Mouse (Mus musculus) adrenal gland, postnatal 36 days (tissue): ENCODE results near the gene Il34. TPM values are rescaled to one million over a fixed set of nuclear protein-coding genes. Genes with fewer than 3 reads are reported as not detected.

Experiments
- DNase-seq, 2 experiments: peaks; one replicate each; pipeline ENCODE4 v3.0.0; 2021; ENCODE audit warnings: mixed read lengths in 1 of 2
- total RNA-seq, 2 experiments: library from RNA; stranded (reverse); gene quantifications; 2 replicates each; pipeline ENCODE4 v1.2.3; 2021

The Il34 gene
- total RNA-seq, 2 experiments from 2014 or later = 19.6 to 51.0 TPM

DNA sequence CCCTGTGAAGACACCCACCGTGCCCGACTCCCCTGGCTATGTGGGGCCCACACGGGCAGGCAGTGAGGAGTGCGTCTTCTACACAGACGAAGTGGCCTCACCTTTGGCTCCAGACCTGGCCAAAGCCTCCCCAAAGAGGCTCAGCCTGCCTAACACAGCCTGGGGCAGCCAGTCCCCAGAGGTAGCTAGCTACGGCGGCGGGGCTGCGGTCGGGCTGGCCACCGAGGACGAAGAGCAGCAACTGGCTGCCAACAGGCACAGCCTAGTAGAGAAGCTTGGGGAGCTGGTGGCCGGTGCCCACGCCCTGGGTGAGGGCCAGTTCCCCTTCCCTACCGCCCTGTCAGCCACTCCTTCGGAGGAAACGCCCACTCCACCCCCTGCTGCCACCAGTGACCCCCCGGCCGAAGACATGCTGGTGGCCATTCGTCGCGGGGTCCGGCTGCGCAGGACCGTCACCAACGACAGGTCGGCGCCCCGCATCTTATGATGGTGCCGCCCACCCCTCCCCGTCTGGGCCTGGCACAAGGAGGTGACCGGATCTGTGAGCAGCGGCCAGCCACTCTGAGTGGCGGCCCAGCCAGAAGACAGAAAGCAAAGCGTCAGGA lies 67.0 kb downstream of the Il34 start:
- no peak for DNase-seq

DNA sequence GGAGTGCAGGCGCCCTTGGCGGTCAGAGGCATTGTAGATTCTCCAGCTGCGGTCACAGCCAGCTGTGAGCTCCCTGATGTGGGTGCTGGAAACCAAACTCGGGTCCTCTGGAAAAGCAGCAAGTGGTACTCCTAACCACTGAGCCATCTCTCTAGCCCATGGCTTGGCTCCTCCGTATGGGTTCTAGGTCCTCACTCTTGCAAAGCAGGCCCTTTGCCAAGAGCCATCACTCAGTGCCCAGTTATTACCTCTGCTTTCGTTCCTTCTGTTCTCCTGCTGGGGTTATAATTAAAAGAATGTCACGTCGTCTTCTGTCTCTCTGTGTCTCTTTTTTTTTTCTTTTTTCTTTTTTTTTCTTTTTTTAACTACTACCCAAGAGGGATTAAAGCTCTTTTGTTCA lies 72.7 kb downstream of the Il34 start:
- no peak for DNase-seq

DNA sequence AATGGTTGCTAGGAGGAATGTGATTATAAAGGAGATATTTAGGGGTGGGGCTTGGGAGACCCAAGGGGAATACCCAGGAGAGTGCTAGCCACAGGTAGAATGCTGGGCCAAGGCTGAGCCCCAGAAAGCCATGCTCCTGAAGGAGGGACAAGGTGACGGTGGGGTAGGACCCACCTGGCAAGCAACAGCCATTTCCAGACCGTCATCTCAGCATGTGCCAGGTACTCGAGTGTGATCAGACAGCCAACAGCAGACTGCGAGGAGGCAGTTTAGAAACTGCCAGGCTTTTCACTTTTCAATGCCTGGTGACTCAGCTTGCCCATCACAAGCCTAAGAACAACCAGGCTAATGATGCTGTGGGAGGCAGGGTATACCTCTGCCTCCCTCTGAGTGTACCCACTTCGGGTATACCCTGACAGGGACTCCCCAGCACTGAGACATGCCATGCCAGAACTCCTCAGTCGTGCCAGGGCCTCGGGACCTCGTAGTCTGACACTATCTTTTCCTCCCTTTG lies 74.3 kb downstream of the Il34 start:
- no peak for DNase-seq

DNA sequence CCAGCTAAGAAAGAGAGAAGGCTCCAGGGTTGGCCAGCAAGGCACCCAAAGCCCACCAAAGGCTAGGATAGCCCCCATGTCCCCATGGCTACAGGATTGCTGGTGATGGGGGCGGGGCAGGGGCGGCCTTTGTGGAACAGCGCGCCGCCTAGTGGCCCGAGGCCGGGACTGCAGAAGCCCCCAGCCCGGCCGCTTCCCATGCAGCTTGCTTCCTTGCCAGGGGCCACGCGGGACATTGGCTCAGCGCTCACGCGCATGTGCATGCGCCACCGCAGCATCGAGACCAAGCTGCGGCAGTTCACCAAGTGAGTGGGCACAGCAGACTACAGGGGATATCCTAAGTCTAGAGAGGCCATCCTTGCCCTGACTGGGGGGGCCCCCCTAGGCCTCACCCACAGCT lies 78.8 kb downstream of the Il34 start:
- peak; percentile 63 to 76 for DNase-seq

DNA sequence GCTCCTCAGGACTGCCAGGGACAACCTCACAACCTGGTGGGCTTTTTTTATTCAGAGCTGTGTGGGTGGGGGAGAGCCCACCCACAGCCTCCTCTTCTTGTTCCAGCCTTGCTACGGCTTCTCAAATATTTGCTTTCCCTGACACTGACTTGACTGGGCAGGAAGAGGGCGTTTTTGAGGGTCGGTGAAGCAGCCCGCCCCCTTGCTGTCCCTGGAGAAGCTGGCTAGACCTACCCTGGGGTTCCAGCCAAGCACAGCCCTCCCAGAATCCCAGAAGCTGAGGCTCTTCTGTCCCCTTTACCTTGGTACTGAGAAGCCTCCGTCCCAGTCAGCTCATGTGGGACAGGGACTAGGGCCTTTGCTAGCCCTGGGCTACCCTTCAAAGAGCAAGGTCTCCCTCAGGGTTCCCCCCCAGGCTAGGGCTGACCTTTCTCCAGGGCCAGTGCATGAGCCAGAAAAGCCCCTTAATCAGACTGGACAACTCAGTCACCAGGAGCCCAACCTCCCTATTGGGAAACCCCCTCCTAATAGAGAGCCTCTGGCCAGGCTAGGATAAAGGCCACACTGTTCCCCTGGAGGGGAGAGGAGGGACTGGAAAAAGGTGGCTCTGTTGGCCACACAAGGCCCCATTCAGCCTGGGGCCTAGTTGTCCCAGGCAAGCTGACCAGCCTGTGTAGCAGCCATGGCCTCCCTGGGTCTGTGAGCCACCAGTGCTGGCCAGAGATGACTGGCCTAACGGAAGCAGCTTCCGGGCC lies 80.5 kb downstream of the Il34 start:
- no peak for DNase-seq

DNA sequence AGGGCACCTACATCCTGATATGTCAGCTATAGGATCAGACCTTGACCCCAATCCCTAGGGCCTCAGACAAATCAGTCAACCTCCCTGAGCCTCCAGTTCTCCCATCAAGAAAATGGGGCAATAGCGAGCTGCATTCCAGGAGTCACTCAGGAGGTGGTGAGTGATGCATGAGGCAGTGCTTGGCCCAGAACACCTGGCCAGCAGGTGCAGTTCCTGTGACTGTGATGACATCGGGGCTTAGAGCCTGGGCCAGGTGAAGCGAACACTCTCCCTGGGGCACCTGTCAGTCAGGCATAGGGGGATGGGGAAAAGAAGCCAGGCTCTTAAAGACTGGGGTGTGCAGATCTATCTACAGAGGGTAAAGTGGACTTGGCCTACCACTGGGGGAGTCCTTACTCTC lies 81.2 kb downstream of the Il34 start:
- DNase-seq = no peak

DNA sequence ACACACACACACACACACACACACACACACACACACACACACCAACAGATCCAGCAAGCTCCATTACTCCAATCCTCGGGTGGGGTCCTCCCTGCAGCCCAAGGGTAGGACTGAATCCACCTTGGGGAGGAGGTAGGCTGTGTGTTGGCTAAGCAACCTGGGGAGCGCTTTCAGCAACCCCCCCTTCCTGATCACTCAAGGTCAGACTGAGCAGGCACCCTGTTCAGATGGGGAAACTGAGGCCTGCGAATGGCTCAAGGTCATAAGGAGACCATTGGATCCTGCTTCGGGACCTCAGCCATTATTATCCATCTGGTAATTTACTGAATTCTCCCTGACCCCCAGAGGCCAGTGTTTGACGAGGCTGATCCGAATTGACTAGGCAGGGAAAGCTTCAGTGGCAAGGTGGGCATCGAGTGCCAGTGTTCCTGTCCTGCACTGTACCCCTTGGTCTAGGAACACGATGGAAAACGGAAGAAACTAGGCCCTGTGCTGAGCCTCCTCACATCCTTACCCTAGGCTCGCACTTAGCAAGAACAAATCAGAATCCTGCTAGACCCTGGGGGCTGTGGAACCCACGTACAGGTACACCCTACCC lies 83.2 kb downstream of the Il34 start:
- no peak for DNase-seq

DNA sequence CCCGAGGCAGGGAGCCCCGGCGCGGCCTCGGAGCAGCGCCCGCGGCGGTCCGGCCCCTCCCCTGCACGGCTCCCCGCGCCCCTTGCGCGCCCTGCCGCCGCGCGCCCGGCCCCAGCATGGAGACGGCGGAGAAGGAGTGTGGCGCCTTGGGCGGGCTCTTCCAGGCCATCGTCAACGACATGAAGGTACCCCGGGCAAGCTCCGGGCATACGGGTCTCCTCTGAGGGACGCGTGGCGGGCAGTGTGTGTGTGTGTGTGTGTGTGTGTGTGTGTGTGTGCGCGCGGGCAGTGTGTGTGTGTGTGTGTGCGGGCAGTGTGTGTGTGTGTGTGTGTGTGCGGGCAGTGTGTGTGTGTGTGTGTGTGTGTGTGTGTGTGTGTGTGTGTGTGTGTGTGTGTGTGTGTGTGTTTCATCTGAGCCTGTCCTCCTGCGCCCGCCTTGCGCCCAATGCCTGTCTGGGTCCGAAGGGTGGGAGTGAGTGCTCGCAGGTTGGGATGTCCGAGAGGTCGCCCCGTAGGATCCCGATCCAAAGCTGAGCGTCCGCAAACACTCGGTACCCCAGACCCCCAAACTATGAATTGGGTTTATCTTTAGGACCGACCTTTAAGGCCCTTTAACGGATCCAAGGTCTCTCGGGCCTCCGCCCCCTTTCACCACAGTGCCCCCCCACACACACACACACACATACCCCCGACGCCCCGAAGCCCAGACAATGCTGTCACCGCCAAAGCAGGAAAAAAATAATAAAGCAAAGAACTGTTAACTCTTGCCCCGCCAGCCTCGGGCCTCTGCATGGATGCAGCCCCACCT lies 83.9 kb downstream of the Il34 start:
- no peak for DNase-seq

DNA sequence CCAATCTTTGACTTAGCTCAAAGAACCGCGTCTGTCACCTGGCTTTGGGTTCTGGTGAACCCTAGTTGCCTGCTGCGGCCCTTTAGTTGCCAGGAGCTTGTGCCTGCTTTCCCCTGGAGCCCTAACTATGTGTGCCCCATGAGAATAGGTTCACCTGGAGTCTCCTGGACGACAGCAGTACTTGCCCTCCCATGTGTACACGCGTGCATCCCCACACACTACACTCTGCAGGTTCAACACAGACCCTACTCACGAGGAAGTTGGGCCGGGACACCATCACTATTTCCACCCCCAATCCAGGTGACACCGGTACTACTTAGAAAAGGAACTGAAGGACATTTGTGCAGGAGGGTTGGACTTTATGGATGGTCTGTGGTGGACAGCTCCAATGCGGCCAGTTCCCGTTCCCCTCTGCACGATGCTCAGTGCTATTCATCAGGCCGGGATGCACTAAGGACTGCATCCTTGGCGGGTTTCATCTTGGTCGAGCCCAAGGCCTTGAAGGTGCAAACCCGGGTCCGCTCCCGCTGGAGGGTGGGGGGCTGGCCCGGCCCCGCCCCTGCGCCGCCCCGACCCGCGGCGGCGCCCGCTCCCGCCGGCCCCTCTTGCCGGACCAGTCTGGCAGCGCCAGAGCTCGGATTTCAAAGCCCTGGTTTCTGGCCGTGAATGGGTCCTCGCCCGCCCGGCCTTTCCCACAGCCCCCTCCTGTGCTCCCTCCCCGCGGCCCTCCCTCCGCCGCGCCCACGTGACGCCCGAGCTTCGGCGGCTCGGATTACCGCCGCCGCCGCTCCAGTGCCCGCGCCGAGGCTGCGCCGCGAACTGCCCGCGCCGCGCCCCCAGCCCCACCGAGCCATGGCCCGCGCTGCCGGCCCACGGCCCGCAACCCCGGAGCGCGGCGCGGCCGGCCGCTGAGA lies 84.8 kb downstream of the Il34 start, which contains the start of gene Mtss1l:
Mtss1l (plus strand) TSS at position 792 of the 914 bp plus-strand sequence.
- peak; percentile 86 to 90 for DNase-seq

DNA sequence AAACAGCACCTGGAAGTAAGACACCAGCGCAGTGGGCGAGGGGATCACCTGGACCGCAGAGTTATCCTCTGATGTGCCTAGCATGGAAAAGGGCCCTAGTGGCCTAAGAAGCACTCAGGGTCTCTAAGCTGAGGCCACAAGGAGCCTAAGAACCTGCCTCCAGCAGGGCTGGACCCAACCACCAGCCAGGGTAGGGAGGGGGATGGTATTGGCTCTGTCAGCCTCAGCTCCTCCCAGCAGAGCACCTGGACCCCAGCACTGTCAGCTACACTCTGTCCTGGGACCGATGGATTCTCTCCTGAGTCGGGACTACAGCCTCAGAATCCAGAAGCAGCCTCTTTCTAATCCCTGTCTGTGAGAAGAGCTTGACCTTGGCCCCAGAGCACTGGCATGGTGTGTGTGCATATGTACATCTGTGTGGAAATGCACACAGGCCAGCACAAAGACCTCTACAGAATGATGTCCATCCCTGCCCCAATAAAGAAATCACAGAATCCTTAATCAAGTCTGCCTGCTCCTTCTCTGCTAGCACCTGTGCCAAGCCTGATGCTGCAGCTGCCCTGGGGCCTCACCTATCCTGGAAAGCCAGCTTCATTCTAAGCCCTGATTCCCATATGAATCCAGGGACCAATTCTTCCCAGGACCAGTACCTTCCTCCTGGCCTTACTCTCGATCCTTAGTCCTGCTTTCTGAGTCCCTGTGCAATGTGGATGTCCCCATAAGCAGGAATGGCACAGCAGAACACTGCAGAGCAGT lies 85.6 kb downstream of the Il34 start:
- DNase-seq = no peak

DNA sequence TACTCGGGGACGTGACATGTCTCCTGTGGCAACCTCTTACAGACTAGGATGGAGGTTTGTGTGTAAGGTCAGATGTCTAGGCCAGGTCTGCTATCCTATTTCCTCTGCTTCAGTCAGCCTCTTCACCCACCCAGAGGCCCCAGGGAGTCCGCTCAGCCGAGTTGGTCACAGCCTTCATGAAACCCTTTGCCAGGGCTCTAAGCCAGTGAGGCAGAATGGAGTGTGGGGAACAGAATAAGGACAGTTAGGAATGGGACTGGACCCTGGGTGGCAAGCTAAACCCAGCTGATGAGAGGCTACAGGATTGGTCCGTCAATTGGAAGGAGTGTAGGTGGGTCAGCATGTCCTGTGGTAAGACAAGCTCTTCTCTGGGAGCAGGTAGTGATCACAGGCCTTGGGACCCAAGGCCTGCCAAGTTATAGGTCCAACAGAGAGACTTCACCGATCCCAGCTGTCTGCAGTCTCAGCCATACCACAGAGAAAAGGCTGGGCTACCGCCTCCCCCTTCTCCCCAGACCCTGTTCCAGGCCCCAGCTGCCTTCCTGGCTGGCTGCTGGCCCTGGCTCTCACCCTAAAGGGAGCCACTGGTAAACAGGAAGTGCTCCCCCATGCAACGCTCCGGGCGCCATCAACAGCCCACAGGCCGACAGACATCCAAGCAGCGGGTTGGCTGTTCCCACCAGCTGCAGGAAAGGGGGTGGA lies 86.6 kb downstream of the Il34 start:
- DNase-seq = peak; percentile 27 to 63

DNA sequence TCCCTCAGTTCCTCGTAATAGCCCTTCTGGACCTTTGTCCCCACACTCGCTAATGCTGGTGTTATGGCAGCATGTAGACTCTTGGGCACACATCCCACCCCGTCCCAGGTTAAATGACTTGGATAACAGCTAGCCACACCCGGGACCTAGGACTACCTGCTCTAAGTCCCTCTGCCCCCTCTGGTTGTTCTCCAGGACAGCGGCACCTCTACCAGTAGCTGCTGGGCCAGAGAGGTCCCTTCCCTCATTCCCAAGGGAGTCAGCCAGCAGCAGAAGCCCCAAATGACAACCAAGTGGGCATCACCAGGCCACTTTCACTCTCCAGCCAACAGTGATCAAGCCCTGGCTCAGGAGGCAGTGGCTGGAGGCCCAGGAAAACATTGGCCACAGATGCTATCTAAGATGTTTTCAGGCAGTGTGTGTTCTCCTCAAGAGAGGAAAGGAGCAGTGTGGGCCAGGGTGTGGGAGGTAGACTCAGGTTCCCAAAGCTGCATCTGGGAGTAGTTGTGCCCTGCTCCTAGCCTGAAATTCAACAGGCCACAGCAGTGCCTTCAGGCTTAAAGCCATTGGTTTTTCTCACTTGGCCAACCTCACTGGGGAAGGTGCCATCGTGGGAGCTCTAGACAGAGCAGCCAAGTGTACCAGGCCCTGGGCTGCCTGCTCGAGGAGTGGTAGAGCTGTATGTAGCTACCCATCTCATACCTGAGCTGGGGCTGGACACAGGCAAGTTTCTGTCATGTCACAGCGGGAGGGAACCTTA lies 87.3 kb downstream of the Il34 start:
- no peak for DNase-seq

DNA sequence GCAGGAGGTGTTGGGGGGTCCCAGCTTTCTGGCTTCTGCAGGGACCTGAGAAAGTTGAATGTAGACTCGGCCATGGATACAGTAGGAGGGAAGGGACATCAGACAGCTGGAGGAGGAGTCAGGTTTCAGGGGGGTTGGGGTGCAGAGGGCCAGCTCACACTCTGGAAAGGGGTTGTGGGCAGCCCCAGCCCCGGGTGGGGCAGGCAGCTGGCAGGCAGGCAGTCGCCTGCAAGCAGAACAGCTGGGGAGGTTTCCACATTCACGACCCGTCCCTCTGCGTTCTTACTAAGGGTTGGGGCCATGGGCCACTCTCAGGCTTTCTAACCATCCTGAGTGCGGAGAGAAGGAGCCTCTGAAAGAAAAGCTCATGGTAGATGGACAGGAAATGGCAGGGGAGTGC lies 88.6 kb downstream of the Il34 start:
- DNase-seq = no peak

DNA sequence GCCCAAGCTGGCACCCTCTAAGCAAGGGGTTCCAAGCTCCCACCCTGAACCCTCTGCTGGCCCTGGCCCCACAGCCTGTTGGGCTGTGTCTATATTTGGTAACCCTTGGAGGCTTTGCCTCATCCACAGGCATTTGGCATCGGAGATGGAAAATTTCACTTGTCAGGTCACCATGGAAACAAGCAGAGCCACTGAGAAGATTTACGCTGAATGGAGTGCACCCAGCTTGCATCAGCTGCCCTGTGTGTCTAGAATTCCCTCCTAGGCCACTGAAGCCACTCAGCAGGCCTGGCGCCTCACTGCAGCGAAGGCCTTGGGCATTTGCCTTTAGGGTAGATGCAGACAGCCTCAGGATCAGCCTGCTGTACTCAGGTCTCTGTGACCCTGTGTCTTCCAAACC lies 89.6 kb downstream of the Il34 start:
- peak; percentile 81 to 83 for DNase-seq

DNA sequence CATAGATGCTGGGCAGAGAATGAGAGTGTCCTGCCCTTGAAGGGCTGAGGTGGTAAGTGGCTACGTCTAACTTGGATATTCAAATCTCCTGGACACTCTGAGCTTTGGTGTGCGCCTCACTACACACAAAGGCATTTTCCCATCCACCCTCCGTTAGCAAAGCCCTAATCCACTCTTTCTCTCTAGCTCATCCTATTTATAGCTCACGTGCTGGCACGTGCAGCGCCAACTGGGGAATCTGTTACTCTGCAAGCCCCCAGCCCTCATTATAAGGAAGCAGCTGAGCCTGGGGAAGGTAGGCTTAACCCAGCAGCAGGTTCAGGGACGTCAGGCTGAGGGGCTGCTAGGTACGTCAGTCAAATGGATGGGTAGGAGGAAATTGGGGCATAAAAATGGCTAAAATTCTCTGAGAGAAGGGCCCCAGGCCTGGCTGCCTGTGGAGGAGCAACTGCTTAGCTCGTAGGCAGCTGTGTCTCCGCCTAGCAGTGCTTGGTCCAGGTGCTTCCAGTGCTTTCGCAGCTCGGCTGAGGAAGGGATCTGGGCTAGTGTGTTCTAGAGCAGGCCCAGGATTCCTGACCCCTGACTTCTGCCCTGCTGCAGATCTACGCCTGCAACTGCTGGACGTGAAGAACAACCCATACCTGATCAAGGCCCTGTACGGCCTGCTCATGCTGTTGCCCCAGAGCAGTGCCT lies 90.8 kb downstream of the Il34 start:
- DNase-seq = no peak

DNA sequence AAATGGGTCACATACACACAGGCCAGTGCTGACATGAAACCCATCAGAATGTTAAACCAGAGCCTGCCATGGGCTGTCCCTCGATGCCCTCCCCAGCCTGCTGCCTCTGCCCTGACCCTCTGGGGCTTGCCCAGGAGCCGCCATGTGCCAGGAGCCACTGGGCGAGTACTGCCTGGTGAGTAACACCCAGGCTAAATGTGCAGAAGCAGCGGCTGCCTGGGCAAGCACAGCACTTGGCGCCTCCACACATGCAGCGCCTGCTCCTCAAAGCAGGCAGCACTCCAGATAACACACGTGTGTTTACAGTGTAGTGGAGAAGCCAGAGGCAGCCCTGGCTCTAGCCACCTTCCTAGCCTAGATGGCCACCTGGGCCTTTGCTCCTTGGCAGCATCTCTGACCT lies 92.7 kb downstream of the Il34 start:
- no peak for DNase-seq

DNA sequence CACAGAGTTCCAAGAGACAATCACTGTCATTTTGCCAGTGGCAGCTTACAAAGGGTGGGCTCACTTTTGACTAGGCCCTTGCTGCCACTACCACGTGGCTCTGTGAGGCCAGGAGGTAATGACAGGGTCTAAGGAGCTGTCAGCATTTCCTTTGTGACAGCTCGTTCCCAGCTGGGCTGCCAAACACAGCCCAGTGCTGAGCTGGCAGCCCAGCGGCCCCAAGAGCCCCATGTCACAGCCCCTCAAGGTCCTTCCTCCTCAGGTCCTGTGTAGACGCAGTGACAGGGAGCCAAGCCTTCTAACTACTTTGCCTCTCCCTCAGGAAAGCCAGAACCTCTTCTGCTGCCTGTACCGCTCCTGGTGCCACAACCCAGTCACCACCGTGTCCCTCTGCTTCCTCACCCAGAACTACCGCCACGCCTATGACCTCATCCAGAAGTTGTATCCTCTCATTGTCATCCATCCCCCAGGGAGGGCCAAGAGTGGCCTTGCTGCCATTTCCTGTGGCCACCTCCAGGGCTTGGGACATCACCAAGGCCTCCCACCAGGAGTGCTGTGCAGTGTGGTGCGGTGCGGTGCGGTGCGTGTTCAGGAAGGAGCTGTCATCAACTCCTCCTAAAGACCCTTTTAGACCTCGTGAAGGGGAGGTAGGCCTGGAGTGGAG lies 94.3 kb downstream of the Il34 start:
- peak; percentile 48 to 62 for DNase-seq

DNA sequence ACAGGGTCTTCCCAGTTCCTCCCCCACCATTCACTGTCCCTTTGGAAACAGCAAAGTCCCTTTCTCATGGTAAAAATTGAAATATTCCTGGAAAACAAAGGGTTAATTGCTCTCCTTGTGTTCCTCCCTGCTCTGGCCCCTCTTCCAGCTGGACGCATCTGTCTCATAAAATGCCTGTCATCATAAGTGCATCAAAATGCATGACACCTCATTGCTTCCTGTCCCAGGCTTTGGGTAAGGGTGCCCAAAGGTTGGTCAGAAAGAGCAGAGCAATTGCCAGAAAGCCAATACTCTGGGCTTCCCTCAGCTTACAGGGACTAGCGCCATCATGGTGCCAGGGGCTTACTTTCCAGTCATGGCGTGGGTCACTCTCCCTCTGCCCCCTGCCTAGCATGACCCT lies 95.1 kb downstream of the Il34 start:
- DNase-seq = no peak
